Mouse (Mus musculus) heart, adult 11 months (tissue): ENCODE results near the gene Cdt1.

Experiments
- DNase-seq: peaks from one replicate; pipeline ENCODE4 v3.0.0; 2022

Cdt1 gene

DNA sequence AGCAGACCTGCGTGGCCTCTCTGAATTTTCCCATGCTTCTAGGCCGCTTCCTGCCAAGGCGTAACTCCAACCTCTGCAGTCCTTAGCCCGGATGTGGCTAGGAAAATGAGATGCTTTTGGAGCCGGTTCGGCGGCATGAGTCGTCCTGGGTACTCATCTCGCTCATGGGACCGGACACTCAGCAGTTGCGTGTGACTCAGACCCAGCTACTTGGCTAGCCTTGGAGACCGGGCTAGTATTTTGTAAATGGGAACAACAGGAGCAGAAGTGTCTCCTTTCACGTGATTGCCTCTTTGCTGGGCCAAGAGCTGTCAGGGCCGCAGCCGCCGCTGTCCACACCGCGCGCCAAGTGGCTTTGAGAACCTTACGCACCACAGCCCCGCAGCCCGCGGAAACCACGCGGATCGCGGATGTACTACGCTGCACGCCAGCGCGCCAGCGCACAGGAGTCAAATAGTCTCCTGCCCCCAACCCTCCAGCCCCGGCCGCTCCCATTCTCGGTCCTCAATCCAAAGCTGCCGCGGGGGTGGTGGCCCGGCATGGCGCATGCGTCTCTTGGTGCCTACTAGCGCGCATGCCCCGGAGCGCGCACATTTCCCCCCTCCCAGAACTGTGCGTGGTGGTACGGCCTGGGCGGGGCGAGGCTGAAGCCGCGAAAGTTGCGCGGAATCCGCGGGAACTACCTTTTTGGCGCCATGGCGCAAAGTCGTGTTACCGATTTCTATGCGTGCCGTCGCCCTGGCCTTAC is at the start of gene Cdt1:
Gene Cdt1 (plus strand): TSS at position 655 of the 748 bp plus-strand sequence.
- peak; percentile 100 for DNase-seq

DNA sequence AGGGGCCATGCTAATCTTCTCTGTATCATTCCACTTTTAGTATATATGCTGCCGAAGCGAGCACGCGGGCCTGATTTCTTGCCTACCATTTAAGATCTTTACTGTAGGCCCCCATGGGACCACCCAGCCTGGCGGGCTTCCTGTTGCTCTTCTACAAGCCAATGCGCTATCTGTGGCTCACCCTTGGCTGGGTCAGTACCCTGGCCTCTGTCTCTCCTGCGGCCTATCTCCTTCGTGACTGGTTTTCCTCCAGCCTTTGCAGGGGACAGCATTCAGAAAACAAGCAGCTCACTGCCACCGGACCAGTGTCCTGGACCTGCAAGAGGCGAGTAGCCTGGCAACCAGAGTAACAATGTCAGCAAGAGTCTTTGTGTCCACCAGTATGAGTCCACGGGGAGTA is 47.2 kb upstream of the Cdt1 start:
- DNase-seq, result peak; percentile 95

DNA sequence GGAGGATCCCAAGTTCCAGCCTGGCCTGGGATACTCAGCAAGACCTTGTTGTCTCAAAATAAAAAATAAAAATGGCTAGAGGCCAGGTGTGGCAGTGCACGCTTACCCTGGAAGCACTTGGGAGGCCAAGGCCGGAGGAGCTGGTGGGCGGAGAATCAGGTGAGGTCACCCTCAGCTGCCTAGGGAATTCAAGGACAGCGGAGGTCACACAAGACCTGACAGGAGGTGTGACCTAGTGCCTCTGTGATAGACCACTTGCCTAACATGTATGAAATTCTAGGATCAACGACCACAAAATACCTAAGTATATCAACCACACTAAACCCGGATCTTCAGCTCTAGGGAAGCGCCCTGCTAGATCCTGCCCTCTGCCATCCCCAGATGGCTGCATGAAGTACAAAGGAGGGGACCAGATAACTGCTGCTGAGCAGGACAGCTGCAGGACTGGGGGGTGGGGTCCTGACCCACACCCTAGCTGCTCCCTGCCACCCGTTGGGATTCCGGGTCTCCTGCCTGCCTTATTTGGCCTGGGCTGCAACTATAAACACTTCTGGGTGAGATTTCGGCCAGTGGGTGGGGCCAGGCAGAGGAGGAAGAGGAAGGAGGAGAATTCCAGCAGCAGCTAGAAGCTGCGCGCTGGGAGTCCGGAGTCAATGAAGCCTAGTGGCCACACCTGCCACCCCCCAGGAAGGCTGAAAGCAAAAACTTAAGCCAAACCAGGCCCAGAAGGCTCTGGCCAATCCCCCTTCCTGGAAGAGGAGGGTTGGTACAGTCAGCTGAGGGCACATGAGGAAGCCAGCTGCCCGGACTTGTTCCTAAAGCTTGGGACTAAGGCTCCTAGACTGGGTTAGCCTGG is 44.8 kb upstream of the Cdt1 start:
- DNase-seq, result peak; percentile 99

DNA sequence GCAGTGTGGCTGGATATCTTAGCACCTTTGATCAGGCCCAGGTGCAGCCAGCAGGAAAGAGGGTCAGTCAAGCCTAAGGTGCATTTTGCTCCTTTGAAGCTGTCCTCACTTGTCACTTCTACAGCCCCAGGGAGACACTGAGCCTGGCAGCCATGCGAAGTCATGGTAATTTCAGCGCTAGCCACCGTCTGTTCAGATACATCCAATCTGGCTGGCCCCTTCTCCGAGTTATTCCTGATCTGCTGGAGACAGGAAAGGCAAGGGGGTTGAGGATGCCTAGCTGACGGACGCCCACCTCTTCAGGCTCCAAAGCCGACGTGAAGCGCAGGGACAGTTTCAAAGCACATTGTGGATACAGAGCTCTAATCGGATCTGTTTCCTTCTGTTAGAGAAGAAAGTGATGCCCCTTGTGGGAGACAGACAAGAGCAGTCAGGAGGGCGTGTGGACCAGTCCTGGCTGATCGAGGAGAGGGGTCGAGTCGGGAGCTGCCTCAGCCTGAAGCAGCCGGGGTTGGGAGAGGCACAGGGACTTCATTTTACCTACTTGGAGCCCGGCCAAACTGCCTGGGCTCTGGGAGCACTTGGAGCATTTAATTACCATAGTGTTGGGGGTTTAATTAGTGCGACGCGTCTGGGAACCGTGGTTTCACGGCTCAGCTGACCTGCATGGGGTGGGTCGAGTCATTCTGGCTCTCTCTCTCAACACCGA is 44.0 kb upstream of the Cdt1 start:
- DNase-seq, result peak; percentile 94

DNA sequence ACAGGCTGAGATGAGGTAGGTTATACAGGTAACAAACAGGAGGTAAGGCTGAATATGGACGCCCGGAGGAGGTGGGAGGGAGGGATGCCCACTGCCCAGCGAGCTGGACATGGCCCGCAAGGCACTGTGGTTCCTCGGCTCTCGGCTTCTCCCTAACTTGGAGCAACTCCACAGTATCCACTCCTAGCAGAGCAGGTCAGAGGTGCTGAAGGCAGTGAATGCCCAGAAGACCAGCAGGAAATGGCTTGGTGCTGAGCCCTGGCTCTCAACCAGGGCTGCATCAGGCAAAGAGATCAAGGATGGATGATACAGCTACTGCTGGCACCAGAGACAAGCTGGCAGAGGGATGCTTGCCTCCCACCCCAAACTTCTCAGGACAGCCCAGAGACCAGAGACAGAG is 43.3 kb upstream of the Cdt1 start:
- peak; percentile 95 for DNase-seq

DNA sequence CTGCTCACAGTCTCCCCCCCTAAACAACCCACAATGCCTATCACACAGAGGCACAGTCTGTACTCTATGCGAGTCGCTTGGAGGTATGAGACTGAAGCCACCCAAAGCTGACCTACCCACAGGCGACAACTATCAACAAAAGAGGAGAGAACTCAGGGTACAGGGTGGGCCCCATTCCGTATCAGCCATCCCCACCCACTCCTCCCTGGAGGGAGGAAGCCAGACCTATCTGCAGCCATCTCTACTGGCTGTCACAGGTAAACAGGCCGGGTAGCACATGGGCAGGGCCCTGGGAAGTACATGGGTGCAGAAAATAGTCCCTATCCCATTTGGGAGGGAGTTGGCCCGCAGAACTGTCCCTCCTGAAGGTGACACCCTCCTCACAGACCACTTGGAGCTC is 42.8 kb upstream of the Cdt1 start:
- peak; percentile 94 for DNase-seq

DNA sequence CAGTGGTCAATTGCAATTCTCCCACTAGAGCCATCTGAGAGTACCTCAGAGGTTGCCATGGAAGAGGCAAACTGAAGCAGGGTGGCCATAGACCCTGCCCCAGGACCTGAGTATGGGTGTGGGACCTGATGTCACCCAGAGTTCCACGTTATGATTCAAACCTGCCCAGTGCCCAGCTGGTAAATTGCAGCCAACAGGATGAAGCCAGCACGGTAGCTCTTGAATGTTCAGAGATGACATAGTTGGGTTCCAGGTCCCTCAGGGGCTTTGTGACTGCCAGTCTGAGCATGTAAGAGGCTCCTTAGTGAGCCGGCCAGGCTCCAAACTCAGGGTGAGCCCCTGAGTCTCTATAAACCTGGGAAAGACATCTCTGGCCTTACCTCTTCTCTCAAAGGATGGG is 41.7 kb upstream of the Cdt1 start:
- DNase-seq, result no peak

DNA sequence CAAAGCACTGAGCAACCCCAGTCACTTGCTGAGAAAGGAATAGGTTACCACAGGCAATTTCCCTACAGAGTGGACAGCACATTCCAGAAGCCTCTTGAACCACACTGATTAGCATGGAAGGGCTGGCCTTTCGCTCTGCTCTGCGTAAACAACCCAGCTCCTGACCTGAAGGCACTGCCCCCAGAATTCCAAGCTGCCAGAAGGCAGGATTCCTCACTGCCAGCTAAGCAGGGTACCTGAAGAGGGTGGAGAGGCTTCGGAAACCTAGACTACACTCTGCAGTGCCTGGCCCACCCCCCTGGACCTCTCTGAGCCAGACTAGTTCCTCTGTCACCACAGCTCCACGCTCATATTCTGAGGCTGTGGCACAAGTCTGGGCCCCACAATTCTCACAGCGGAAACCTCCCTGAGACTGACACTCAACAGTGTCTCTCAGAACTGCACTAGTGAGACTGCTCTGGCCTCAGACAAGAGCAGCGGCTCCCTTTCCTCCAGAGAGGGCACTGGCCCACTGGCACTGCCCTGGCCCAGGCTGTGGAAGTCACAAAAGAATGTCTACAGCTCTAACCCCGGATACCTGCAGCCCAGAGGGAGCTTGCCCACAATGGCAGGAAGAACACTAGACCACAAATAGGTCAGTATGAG is 41.2 kb upstream of the Cdt1 start:
- peak; percentile 95 for DNase-seq

DNA sequence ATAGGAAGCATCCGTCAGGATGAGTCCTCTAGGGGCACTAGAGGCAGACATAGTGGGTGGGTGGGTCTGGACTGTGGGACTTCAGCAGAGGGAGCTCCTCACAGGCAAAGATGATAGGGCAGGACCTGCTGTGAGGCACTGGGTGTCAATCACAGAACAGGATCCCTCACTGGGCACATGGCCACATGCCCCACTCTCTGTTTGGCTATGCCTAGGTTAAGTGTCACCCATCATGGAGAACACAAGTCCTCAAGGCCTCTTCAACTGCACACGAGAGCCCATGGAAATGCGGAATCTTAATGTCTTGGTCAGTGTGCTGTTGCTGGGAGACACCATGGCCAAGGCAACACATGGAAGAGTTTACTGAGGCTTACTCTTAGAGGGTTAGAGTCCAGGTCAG is 39.9 kb upstream of the Cdt1 start:
- DNase-seq, result no peak

DNA sequence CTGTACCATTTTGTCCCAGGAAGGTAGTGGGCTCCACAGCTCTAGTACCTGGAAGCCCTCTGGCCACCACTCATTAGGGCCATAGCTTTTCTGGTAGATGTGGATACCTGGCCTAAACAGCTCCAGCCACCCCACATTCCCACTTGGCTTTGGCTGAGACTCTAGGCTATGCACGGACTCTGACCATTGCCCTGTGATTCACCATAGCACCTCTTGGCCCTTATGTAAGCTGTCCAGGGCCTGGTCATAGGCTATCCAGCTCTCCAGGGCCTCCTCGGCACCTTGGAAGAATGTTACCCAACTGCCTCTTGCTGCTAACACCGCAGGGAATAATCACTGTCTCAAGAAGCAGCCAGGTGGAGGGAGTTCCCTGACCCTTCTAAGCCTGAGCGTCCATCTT is 38.7 kb upstream of the Cdt1 start:
- no peak for DNase-seq

DNA sequence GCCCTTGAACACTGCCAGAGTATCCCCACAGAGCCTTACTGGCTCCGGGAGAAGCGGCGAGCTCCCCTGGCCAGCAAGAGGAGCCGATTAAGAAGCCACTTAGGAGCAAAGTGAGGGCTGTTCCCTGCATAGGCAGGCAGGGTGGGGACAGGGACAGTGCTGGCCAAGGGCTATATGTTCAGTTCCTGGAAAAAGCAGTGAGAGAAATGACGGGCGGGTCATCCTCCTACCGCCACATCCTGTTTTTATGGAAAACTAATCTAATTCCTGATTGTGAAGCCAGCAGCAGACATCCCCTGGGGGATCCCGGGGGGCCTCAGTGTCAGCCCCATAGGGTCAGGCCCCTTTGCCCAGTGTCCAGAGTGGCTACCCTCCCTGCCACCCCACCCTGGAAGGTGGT is 36.5 kb upstream of the Cdt1 start:
- peak; percentile 96 for DNase-seq

DNA sequence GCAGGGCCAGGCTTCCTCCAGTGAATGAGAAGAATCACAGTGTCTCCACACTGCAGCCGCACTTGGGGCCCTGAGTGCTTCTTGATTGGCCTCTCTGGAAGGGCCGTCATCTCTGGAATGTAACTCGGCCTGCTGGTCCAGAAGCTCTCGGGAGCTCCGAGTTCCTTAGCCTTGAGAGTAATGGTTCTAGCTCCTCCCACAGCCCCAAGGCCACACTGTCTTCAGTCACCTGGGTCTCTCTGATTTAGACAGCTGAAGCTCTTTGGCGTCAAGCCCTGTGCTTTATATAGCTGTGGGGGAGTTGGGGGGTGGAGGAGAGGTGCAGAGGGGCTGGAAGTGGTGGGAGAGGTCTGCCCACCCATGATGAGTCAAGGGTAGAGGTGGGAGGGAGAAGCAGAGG is 30.8 kb upstream of the Cdt1 start:
- DNase-seq, result peak; percentile 91

DNA sequence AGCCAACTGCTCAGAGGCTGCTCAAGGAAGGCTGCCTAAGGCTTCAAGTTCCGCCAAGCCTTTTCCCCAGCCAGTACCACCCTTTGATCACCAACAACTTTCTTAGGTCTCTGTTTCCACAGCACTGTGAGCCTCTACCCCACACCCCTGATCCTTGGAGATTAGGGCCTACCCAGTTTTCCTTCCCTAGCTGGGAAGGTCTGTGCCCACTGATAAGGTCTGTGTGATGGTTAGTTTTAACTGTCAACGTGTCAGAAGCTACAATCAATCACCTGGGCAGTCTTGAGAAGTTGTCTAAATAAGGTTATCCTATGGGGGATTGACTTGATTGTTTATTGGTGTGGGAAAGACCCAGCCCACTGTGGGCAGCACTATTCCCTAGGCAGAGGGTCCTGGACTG is 30.0 kb upstream of the Cdt1 start:
- no peak for DNase-seq

DNA sequence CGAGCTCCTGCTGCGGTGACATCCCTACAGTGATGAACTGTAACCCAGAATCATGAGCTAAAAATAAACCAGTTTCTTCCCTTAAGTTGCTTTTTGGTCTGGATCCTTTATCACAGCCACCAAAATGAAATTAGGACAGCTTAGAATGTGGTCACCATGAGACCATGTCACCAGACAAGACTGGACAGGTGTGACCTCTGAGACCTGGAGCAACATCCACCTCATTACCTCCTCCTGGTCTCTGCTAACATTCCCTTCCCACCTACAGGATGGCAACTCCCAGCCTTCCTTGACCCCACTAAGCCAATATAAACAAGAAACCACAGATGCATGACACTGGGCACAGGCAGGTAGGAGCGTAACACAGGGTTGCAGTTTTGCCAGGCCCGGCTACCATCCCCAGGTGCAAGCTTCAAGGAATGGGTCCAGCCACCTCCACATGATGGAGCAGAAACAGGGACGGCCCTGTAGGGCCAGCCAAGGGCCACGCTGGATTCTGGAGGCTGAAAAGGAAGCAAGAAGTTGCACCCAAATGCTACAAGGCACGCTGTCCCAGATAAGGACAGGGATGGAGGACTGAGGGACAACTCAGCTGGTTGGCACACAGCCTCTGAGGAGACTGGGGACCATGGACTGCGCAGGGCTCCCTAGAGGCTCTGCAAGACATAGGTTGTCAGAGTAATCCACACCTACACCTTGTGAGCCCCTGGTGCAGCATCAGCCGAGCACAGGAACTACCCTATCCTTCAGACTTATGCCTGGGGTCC is 29.3 kb upstream of the Cdt1 start:
- peak; percentile 88 for DNase-seq

DNA sequence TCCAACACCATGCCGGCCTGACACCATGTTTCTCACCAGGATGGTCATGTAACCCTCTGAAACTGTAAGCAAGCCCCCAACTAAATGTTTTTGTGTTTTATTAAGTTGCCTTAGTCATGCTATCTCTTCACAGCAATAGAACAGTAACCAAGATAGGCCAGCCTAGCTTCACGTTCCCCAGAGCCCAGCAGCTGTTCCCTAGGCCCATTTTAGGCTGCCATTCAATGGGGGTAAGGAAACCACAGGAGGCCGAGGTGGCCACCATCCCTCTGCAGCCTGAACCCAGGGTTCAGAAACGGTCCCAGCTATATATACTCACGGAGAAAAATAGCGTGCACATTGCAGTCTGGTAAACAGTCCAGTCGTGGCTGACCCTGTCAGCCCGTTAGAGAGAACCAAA is 23.7 kb upstream of the Cdt1 start:
- no peak for DNase-seq

DNA sequence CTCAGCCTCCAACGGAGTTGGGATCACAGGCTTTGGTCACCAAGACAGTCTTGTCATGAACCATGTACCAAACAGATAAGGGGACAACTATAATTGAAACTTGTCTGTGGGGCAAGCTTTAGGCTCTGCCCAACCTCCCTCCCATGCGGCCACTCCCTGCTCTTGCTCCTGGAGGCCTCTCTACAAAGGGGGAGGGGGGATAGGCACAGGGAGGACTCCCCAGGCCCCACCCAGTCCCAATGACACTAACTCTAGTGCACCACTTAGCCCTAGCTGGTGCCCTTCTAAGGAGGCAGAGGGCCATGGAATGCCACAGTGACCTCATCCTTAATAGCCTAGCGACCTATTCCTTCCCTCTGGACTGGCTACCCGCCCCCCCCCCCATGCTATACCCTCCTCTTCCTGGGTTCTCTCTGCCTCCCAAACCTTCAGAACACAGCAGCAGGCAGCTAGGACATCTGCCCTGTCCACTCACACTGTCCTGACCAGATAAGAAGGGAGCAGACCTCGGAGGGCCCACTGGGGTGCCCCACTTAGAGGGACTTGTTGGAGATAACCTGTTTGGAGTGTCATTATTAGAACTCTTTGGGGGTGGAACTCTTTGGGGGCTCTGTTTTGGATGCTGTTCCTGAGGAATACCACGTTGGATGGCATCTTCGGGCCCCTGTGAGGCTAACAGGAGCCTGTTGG is 21.6 kb upstream of the Cdt1 start:
- peak; percentile 91 for DNase-seq

DNA sequence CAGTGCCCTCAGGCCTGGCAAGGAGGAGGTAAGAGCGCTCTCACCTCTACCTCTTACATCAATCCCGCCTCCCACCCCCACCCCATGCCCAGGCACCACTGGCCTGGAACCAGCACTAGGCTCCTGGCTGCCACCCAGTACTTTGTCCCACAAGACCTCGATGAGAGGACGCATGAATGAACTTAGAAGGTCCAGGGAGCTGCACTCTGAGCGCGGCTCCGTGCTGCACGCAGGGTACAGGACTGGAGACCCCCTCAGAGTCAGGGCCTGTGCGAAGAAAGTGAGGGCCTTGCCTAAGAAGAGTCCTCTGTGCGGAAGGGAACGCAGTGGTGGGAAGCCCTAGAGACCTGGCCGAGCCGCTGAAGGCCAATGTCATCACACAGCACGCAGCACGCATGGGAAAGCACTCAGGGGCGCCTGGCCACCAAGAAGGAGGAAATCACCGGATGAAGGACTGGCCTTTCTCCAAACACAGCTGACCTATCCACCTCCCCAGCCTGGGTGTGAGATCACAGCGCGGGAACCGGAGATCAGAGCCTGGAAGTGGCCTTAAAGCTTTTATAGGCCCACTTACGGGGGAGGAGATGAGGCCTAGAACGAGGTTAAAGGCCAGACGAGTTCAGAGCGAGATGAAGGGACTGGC is 20.9 kb upstream of the Cdt1 start:
- peak; percentile 99 for DNase-seq

DNA sequence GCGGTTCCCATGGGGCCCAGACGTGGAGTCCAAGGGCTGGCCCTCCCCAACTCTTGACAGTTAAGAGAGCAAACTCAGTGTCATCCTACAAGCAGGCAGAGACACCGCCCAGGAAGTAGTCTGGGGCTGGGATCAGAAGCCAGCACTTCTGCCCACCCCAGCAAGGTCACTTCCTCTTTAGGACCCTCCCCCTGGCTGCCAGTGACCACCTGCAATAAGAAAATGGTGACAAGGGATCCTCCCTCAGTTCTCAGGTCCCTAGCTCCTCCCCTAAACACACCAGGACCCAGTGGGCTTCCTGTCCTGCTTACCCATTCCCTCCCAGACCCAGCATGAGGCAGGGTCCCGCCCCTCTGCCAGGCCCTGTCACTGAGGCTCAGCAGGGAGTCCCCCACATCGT is 20.0 kb upstream of the Cdt1 start:
- DNase-seq, result peak; percentile 98

DNA sequence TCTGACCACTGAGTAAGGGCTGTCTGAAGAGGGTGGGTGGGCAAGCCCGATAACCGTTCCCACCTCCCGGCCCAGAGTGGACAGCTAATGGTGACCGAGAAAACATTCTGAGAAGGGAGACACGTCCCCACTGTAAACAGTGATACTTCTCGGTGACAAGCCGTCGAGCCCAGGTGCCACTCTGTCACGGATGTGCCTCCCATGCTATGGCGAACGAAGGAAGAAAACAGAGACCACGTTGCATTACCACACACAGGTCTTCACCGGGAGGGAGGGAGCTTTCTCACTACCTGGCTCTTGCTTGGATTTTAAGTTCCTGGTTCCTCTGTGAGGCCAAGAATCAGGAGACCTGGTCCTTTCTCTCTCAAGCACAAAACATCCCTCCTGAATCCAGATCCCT is 19.5 kb upstream of the Cdt1 start:
- DNase-seq, result no peak

DNA sequence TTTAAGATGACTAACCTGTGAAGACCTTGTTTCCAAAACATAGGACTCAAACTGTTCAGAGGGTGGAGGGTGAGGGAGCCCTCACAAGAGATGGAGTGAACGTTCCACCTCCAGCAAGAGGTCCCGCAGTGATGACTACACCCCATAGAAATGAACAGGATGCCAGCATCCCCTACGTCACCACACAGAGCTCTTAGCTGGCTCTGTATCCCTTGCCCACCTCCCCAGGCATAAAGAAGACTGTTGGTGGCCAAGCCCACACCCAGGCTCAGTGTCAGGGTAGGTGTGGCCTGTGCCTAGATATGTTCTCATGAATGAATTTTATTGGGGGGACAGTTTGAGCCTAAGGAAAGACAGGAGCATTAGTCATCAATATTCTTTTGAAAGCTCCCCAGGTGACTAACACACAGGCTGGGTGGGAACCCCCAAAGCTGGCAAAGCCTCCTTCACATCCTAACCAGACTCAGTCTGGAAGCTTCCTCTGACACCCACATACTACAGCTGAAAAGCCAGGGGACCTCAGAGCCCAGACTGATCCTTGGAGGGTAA is 18.9 kb upstream of the Cdt1 start:
- peak; percentile 93 for DNase-seq
